Mouse (Mus musculus) bone marrow, adult 2 months (tissue): ENCODE data around the gene Zmym1.
"Not testable (repeated sequence)": the region's sequence is repeated elsewhere in the genome, so short reads cannot be mapped to it uniquely, and the experiment has no call there.

Experiments used
- CTCF ChIP-seq: fragments of 200-500 bp; IDR thresholded peaks from 2 replicates; pipeline ENCODE4 v1.5.1; 2011; ENCODE audit warnings: low read length, control low read depth; ENCODE audit not compliant: control insufficient read depth, insufficient read depth
- POLR2A ChIP-seq: fragments of 200-500 bp; IDR thresholded peaks from 2 replicates; pipeline ENCODE4 v1.6.1; 2011; ENCODE audit warnings: low read depth, mild to moderate bottlenecking, control low read depth, low read length, borderline replicate concordance; ENCODE audit not compliant: control insufficient read depth

DNA sequence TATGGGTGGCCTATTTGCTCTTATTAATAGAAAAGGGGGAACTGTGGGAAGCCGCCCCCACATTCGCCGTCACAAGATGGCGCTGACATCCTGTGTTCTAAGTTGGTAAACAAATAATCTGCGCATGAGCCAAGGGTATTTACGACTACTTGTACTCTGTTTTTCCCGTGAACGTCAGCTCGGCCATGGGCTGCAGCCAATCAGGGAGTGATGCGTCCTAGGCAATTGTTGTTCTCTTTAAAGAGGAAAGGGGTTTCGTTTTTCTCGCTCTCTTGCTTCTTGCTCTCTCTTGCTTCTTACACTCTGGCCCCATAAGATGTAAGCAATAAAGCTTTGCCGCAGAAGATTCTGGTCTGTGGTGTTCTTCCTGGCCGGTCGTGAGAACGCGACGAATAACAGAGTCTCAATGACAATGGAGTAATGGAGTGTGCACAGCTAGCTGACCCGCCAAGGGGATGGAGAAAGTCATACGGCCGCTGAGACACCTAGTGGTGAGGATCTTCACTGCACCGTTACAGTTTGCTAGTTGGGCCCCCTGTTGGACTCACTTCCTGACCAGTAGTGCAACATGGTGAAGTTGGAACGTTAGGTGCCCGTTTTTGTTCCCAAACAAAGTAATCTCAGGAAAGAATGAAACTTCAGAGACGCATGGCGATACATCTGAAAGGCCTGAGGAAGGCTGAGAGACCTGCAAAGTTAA lies 45.5 kb downstream of the Zmym1 start:
- TF ChIP-seq CTCF = peak; percentile 91
- TF ChIP-seq POLR2A = not testable (repeated sequence)
